Mouse (Mus musculus) CD4-positive, CD25-positive, alpha-beta regulatory T cell, adult 2 months (primary cell): Measurements from ENCODE around the gene Casz1.

Source experiments
- DNase-seq: peaks from one replicate; pipeline ENCODE4 v3.0.0-alpha.2; 2012; ENCODE audit warnings: low read depth, low spot score

Gene Casz1

DNA sequence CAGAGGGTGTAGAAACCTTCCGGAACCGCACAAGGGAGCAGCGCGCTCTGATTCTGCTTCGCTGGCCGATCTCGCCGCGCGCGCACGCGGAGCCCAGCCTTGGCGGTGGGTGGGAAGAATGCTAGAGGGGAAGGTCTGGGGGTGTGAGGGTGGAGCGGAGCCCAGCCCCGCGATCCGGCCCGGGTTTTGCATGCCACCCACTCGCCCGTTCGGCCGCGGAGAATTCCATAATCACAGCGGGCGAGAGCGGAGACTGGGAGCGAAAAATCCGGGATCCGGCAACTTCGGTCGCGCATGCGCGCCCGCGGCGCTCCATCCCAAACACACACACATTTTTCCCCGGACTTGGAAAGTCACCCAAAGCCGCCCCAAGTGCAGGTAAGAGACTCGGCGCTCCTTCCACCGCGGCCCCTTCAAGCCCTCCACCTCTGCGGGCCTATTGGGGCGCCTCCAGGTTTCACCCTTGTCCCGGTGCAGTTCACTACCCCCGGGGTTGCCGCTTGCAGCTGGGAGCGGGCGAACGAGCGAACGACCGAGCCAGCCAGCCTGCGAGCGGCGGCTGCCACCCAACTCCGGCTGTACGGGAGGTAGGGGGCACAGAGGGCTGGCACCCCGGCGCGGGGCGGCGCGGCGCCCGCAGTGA is at the start of gene Casz1:
Casz1 (plus strand) TSS at position 293 of the 643 bp plus-strand sequence.
- no peak for DNase-seq

DNA sequence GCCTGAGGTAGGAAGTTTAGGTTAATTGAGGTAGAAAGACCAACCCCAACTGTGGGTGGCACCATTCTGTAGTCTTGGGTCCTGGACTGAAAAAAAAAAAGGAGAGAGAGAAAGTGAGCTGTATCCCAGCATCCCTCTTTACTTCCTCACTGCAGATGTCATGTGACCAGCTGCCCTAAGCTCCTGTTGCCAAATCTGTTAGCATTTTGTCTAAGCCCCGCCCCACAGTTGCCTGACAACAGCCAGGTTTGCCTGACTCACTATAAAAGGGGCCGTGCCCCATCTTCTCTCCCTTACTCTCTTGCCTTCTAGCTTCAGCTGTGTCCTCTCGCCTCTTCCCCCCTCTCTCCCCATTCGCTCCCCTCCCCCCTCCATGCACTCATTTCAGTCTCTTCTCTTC is 45.4 kb upstream of the Casz1 start:
- no peak for DNase-seq

DNA sequence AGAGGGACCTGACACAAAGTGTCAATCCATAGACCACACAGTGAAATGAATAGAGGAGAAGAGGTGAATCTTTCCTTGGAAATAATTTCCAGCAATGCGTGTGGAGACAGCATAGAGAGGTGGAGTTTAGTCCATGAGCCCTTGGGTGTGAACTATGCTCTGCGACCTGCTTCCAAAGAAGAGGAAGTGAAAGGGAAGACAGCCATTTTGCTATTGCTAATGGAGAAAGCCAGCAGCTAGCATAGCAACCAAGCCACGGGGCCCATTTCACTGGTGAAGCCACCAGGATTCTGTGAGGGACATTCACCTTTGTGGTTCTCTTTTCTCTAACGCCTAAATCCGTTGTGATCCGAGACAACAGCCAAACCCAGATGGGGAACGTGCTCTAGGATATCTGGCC is 44.1 kb upstream of the Casz1 start:
- no peak for DNase-seq

DNA sequence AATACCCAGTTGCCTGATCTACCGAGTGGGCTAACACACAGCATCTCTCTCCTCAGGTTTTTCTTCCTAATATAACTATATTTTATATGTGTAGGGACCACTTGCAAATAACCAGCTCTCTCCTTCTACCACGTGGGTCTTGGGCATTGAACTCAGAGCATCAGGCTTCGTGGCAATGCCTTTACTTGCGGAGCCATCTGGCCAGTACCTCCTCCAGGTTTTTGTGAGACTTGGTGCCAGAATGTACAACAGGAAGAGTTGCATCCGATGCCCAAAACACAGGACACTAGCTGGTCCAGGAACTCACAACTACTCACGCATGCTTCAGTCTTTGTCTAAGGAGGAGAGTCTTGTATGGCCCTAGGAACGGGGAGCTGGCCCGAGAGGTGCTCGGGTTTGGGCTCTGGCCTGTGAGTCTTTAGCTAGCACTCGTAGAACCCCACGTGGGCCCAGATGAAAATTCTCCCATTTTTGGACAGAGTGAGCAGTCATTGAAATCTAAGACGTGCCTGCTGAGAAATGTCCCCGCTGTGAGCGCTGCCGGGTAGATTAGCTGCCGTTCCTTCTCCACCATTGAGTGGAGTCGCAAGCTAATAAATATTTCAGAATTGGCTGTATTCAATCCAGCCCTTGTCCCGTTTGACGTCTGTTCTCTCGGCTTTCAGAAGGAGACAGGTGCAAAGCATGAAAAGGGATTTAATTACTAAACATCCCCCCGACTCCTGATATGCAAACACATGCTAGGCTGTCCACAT is 38.0 kb upstream of the Casz1 start:
- DNase-seq = no peak

DNA sequence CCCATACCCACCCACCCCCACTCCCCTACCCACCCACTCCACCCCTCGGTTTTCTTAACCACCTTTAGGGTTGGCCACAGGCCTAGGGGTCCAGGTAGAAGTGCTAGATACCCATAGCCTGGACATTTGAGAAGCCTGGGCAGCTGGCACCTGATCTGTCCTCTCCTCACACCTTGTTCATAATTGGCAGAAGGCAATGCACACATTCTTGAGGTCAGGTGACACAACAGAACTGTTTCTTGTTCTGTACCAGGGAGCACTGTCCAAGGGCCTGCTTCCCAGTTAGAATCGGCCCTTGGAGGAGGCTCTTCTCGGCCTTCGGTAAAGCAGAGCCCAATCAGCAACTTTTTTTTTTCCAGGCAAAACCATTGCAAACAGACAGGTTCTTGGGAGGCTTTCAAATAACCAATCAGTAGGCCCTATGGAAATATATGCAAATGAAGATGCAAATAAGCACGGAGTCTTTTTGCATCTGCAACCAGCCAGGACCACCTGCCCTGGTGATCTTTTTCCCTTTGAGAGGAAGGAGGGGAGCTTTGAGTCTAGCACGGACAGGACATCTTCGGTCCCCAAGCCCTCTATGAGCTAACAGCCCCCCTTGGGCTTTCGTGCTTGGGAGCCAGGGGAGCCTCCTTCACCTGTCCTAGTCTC is 36.4 kb upstream of the Casz1 start:
- no peak for DNase-seq

DNA sequence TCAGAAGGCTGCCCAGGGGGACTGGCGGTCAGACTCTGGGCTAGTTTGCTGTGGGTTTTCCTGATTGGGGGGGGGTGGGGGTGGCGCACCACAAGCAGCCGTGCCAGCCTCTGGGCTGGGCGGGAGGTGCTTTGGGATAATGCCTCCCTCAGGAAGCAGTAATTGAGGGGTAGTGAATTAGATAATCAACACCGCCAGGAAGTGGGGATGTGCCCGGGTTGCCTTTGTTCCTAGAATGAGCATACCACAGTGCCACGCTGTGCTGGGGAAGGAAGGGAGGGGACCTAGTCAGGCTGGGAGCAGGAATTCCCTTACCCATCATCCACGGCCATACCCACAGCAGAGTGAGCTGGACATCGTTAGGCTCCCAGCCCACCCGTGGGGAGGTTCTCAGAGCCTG is 35.6 kb upstream of the Casz1 start:
- DNase-seq = no peak

DNA sequence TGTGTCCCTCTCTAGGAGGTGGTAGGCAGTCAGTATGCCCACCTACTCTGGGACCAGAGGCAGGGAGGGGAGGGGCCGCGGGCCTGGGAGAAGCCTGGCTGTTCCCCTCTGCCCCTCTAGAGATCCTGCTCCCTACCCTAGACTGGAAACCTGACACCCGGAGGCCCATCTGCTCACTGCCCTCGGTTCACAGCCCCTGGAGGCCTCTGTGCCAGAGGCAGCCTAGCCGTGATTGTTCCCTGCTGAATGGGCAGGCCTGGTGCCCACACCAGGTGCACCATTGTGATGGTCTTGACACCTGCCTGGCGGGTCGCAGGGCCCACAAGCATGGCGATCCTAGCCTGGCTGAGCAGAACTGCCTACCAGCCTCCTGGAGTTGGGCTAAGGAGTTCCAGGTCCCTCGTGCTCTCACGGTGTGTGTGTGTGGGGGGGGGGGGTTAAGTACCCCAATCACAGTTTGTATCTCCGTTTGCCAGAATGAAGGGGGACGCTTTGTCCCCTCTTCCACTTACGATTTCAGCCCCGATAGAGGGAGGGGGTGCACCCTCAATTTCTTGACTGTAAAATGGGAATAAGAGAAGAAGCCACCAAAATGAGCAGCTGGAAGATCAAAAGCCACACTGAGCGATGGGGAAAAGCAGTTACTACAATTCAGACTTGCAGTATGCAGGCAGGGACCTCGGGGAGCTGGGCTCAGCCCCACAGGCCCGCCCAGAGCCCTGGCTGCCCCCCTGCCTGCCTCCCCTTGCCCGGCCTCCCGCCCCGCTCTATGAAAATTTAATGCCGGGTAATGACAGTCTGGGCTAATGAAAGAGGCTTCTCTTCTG is 33.4 kb upstream of the Casz1 start:
- no peak for DNase-seq

DNA sequence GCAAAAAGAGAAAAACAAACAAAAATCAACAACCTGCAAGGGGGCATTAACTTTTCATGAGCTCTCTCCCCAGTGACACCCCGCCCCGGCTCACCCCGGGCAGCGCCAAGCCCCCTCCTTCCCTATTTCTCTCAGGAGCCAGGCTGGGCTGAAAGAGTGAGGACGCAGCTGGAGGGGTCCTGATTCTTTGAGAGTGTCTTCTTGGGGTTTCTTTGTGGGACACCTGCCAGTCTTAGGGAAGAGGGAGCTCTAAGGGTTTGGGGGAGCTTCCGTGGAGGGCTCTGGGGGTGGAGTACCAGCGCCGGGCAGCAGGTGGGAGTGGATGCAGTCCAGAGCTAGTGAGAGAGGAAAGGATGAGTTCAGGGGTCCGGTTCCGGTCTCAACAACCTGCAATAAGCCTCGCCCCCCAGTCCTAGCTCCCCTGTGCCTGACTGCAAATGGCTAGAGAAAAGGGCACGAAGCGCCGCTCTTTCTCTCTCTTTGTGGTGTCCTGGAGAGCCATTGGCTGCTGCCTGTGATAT is 32.8 kb upstream of the Casz1 start:
- no peak for DNase-seq

DNA sequence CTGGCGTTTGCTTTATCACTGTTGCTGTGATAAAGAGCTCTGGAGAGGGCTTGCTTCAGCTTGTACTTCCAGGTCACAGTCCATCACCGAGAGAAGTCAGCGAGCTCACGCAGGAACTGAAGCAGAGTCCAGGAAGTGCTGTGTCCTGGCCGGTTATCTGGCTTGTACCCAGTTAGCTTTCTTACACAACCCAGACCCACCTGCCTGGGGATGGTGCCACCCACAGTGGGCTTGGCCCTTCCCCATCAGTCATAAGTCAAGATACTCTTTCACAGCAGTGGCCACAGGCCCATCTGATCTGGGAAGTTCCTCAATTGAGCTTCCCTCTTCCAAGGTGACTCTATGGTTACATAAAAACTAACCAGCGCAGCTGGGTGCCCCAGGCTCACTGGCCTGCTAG is 31.6 kb upstream of the Casz1 start:
- no peak for DNase-seq

DNA sequence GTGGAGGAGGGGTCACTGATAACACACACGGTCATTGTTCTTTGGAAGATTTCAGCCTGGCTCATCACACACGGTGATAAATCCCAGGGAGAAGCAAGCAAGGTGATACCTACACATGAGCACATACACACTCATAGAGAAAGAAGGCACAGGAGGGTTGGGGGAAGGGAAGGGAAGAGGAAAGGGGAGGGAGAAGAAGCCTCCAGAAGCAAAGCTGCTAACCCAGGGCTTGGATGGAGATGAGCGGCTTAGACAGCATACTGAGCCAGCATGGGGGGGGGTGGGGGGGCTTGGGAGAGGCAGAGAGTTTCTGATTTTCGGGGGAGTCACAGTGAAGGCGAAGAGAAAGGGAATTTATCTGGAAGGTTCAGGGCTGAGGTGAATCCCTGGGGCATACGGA is 30.2 kb upstream of the Casz1 start:
- no peak for DNase-seq

DNA sequence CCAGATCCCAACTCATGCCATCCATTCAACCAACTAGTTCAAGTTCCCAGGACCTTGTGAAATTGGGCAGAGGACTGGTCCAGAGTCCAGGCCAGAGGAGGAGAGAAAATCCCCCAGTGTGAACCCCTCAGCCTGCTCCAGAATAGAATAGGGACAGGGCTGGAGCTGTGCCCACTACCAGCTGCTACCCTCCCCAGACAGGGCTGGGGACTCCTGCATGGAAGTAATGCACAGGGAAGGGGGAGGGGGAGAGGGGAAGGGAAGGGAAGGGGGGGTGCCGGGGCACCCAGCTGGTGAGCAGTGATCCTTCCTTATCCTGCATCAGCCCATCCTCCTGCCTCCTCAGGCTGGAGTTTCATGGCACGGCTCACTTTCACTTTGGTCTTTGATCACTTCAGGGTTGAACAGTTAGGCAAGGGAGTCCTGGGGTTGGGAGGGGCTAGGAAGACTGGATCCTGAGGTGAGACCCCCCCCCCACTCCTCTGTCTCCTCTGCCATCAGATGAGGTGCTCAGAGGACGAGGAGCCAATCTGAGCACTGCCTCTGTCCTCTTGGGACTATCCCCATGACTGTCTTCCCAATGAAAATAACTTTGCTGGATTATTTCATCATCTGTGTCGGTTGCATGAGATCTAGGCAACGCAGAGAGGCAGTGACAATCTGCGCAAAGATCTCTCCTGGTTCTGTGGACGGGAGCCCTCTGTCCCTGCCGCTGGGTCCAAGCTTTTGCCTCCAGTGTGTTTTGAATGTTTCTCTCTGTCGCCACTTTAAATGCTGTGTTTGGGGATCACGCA is 28.6 kb upstream of the Casz1 start:
- DNase-seq = no peak

DNA sequence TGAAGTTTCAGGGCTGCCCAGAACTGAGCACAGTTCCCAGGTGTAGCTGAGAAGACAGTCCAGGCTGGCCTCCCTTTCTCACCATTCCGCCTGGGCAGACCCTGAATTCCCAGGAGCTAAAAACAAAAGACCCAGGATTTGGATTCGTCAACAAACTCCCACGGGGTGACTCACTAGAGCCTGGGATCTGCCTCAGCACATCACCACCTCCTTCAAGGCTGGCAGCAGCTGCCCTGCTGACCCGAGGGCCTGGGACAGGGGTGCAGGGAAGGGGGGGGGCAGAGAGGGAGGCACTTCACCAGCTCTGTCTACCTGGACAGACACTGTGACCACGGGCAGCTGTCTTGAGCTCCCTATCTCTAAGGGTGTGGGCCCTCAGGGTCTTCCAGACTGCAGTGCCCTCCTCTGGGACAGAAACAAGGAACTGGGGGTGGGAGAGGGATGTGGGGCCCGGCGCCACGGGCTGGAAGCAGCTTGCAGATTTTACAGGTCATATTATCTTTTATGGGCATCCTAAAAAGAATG is 24.1 kb upstream of the Casz1 start:
- DNase-seq = no peak

DNA sequence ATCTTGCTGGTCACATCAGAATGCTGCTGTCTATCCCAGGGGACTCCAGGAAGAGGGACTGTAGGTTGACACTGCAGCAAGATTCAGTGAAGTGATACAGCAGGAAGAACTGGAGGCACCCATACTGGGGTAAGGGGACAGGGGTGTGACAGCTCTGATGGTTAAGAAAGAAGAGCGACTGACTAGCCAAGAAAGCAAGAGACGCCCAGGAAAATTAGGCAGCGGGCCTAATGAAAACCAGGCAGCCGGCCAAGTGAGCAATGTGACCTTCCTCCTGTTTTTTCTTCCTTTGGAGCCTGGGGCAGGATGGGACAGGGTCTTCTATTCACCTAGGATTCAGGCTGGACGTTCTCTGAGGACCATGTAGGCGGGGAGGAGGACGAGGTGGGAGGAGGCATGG is 22.7 kb upstream of the Casz1 start:
- DNase-seq = no peak

DNA sequence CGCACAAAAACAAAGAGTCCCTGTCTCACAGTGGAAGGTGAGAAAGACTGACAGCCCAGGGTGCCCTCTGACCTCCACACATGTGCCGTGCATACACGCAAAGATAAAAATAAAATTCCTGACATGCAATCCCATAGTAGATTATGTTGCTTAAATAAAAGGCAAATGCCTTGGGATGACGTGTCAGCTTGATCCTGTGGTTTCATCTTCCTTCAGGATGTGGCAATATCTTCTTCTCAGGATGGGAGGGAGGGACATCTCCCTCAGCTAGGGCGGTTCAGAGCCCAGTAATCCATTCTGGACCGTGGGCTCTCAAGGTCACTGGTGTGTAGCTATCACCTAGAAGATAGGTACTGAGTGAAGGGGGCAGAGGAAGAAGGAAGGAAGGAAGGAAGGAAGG is 21.3 kb upstream of the Casz1 start:
- no peak for DNase-seq

DNA sequence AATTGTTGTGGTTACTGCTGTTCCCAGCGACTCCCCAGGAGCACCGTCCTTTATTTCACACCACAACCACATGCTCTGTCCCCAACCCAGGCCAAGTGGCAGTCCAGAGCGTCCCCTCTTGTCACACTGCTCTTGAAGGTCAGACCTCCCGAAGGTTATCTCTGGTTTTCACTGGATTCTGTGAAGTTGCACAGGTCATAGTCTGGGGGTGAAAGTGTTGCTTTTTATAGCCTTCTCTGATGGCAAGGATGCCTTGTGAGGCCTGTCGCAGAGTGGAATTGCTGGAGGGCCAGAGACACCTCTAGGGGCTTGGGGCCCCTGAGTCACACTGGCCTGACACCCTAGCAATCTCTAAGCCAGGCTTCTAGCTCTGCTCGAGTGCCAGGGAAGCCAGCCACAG is 20.5 kb upstream of the Casz1 start:
- no peak for DNase-seq

DNA sequence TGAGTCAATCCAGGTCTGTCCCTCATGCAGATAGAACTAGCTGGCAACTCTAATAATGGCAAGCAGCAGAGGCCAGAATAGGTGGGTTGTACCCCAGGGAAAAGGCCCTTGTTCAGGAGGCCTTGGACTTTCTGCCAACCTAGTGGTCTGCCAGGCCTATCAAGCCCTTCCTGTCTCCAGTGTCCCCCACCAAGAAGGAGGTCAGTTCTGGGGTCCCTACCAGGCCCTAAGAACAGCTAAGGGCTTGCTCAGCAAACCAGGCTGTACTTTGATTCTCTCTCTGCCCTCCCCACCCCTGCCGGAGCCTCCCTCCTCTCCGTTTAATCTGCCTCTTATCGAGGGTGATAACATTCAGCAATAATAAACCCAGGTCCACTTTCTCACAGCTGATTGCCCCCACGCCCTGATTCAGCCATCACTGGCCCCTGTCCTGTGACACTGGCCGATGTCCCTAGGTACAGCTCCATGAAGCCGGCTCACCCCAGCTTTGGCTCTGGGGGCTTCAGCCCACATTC is 19.1 kb upstream of the Casz1 start:
- DNase-seq = no peak

DNA sequence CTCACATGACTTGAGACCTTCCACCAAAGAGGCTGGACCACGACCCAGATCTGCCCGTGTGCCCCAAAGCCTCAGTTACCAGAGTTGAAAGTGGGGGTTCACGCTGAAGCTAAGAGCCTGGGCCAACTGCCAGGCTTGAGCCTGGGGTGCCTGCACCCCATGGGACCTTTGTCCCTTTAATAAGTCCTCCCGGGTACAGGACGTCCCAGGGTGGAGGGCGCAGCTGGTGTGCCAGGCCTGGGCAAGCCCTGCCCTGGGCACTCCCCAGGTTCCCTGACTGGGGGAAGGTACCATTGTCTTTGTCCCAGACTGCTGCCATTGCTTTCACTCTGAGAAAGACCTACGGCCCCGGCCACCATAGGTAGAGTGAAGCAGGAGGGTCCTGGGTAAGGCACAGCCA is 18.2 kb upstream of the Casz1 start:
- no peak for DNase-seq

DNA sequence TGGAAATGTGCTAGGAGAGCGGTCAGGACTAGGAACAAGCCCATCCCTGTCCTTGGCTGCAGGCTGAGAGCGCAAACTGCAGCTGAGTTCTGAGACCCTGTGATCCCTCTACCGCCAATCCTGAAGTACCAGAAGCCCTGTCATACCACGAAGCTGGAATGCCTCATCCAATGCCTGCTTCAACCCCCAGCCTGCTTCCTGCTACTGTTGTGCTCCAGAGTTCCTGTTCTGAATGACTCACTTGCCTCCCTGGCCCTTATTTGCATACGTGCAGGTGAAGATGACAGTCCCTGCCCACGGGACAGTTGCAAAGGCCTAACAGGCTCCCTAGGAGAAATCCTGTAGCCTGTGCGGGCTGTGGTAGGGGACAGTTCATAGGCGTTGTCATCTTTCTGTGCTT is 13.3 kb upstream of the Casz1 start:
- DNase-seq = no peak

DNA sequence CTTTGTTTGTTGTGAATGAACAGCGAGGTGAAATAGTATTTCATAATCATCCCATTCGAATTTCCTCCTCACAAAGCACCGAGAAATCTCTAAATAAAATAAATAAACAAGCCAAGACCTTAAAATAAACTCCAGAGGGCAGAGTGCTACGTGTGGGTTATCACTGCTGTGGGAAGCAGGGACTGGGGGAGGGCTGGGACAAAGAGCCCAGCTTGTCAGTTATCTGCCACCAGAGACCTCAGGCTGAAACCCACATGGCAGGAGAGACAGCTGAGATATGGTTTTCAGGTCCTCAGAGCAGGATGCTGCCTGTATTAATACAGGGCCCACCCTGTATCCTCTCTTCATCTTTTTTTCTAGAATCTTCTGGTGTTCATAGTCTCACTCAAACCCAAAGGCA is 9.2 kb upstream of the Casz1 start:
- DNase-seq = no peak

DNA sequence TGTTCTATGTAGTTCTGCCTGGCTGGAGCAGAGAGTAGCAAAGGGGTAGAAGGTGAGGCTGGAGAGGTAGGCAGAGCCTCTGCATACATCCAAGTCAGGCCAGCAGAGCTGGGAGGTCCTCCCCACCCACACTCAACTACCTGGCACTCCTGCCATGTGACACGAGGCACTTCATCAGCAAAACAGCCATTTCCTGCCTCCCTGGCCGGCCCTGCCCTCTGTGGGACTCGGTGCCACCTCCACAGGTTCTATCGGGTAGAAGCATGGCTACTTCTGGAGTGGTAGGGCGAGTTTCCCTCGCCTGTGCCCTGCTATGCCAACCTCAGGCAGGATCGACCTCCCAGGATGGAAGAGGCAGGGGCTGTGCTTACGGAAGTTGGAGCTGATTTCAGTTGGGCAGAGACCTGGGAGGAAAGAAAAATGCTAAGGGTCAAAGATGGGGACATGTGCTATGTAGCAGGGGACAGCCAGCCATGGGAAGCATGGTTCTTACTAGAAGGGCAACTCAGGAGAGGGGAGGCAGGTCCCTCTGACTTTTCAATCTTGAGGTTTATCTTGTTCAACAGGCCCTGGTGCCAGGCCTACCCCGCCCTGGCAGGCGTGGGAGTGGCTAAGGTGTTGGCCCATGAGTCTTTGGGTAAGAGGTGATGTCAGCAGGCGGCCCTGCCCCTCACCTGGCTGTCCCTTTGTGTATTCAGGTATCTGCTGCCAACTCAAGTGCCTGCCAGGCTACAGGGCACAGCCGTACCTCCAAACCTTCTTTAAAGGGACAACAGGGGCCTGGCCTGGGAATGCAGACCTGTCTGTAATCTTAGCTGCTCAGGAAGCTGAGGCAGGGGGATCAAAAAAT is 6.5 kb upstream of the Casz1 start:
- DNase-seq = no peak
